Mouse (Mus musculus) stomach, postnatal 0 days (tissue): ENCODE measurements around the gene Nptxr. TPM values are rescaled to one million over a fixed set of nuclear protein-coding genes. Genes with fewer than 3 reads are reported as not detected.

ENCODE experiments used
- ATAC-seq: fragments of 200-750 bp; cut with Nextera tagmentation; 2 replicates; pipeline ENCODE4 v1.8.0; 2017; ENCODE audit not compliant: low FRiP score, low TSS enrichment
- DNase-seq: peaks from one replicate; pipeline ENCODE4 v3.0.0-alpha.2; 2016; ENCODE audit warnings: low spot score
- H3K27ac ChIP-seq: fragments of 300-500 bp; sonication (generic); replicated peaks from 2 replicates; pipeline ENCODE4 v1.5.1; 2014; ENCODE audit warnings: mild to moderate bottlenecking, control low read depth
- H3K27me3 ChIP-seq: fragments of 300-500 bp; sonication (generic); 2 replicates; pipeline ENCODE4 v1.6.1; 2014; ENCODE audit warnings: low read length; ENCODE audit not compliant: control insufficient read depth, insufficient read depth
- H3K36me3 ChIP-seq: fragments of 300-500 bp; sonication (generic); 2 replicates; pipeline ENCODE4 v1.6.1; 2014; ENCODE audit warnings: low read length, mixed read lengths; ENCODE audit not compliant: control insufficient read depth, insufficient read depth
- H3K4me1 ChIP-seq: fragments of 300-500 bp; sonication (generic); replicated peaks from 2 replicates; pipeline ENCODE4 v1.6.1; 2014; ENCODE audit warnings: antibody characterized with exemption; ENCODE audit not compliant: control insufficient read depth, insufficient read depth
- H3K4me2 ChIP-seq: fragments of 300-500 bp; sonication (generic); replicated peaks from 2 replicates; pipeline ENCODE4 v1.6.1; 2014; ENCODE audit warnings: low read depth, mild to moderate bottlenecking, control low read depth, moderate library complexity
- H3K4me3 ChIP-seq: fragments of 300-500 bp; sonication (generic); 2 replicates; pipeline ENCODE4 v1.5.1; 2014; ENCODE audit warnings: low read depth, low read length, control low read depth
- H3K9ac ChIP-seq: fragments of 300-500 bp; sonication (generic); 2 replicates; pipeline ENCODE4 v1.6.1; 2014; ENCODE audit warnings: mild to moderate bottlenecking, low read length, control low read depth, mixed read lengths
- H3K9me3 ChIP-seq: fragments of 300-500 bp; sonication (generic); 2 replicates; pipeline ENCODE4 v1.6.1; 2016; ENCODE audit warnings: low read length; ENCODE audit not compliant: control insufficient read depth
- CTCF ChIP-seq: IDR thresholded peaks from 2 replicates; pipeline ENCODE4 v1.5.1; 2016; ENCODE audit warnings: antibody characterized with exemption, low read depth, mild to moderate bottlenecking, moderate library complexity
- EP300 ChIP-seq: optimal IDR thresholded peaks from 2 replicates; pipeline ENCODE3; 2016; ENCODE audit warnings: antibody characterized with exemption
- WGBS: fragments of 180-500 bp; shearing (Covaris S2); extraction: QIAGEN DNeasy Blood & Tissue Kit; methylation state at CpG from one replicate; pipeline ENCODE4 v1.1.7; 2014; 5-methylcytosine and 5-hydroxymethylcytosine counted together
- polyA plus RNA-seq: library from polyadenylated mRNA; unstranded; fragments of >200 nt; fragmentation: Nextera tagmentation; extraction: Ambion mirVana; gene quantifications from 2 replicates; pipeline ENCODE4 v1.2.1, GENCODE M21; 2015

The Nptxr gene
- polyA plus RNA-seq = 2.0 and 2.5 TPM in 2 replicates

- DNase-seq (peak; percentile 72), ATAC-seq (peak; percentile 75)
- Histone ChIP-seq H3K36me3 (no peaks in the 10 kb centered on the region), H3K4me3 (peak within 1 kb of the TSS; percentile 57), H3K4me2 (peak within 1 kb of the TSS; percentile 91), H3K9ac (peak within 1 kb of the TSS; percentile 59), H3K27me3 (peaks cover 5% of the 10 kb centered on the region; the same call in 1 of the 2 replicates), H3K27ac (no peak within 1 kb of the TSS), H3K4me1 (no peaks in the 10 kb centered on the region), H3K9me3 (no peaks in the 10 kb centered on the region)
- no peak for TF ChIP-seq EP300
- TF ChIP-seq CTCF = no peak
- under 1% methylated on average over 51 of the region's 91 CpGs for WGBS
Measured at GRCm38 (mm10) chr15:79804352-79805071, at the start of gene Nptxr. Gene Nptxr, minus strand, starts transcription at chr15:79804766.

GRCm38 (mm10) chr15:79850143-79850542, 45.6 kb upstream of the Nptxr start:
- Histone ChIP-seq H3K4me2 (no peak overlapping the region), H3K9me3 (no peaks in the 10 kb centered on the region), H3K9ac (no peak overlapping the region), H3K4me3 (no peak overlapping the region), H3K27me3 (no peaks in the 10 kb centered on the region), H3K36me3 (no peaks in the 10 kb centered on the region), H3K4me1 (no peaks in the 10 kb centered on the region), H3K27ac (no peak overlapping the region)
- DNase-seq = no peak
- 91% methylated on average over 2 of the region's 2 CpGs for WGBS
- ATAC-seq = no peak
- TF ChIP-seq CTCF (peak; percentile 13; the same call in 1 of the 2 replicates), EP300 (no peak)

GRCm38 (mm10) chr15:79847100-79847499, 42.5 kb upstream of the Nptxr start:
- TF ChIP-seq EP300 = no peak
- peak; percentile 16; the same call in 1 of the 2 replicates for TF ChIP-seq CTCF
- no peak overlapping the region for H3K9ac ChIP-seq
- H3K36me3 ChIP-seq = no peaks in the 10 kb centered on the region
- H3K27me3 ChIP-seq = no peaks in the 10 kb centered on the region
- DNase-seq (peak; percentile 43), ATAC-seq (peak; percentile 77; the same call in 1 of the 2 replicates)
- no peaks in the 10 kb centered on the region for H3K4me1 ChIP-seq
- no peak overlapping the region for H3K4me2 ChIP-seq
- H3K4me3 ChIP-seq = no peak overlapping the region
- H3K9me3 ChIP-seq = no peaks in the 10 kb centered on the region
- 24% methylated on average over 5 of the region's 5 CpGs for WGBS
- H3K27ac ChIP-seq = peak overlapping the region; percentile 53

GRCm38 (mm10) chr15:79845986-79846385, 41.4 kb upstream of the Nptxr start:
- no peaks in the 10 kb centered on the region for H3K9me3 ChIP-seq
- no peak overlapping the region for H3K4me3 ChIP-seq
- H3K4me1 ChIP-seq = no peaks in the 10 kb centered on the region
- no peaks in the 10 kb centered on the region for H3K36me3 ChIP-seq
- no peak overlapping the region for H3K4me2 ChIP-seq
- no peak overlapping the region for H3K9ac ChIP-seq
- TF ChIP-seq CTCF = no peak
- TF ChIP-seq EP300 = no peak
- no peaks in the 10 kb centered on the region for H3K27me3 ChIP-seq
- DNase-seq (no peak), ATAC-seq (no peak)
- H3K27ac ChIP-seq = no peak overlapping the region
- WGBS = 56% methylated on average over 4 of the region's 4 CpGs

GRCm38 (mm10) chr15:79842985-79843384, 38.4 kb upstream of the Nptxr start:
- Histone ChIP-seq H3K4me2 (no peak overlapping the region), H3K9me3 (no peaks in the 10 kb centered on the region), H3K9ac (no peak overlapping the region), H3K27ac (no peak overlapping the region), H3K4me1 (no peaks in the 10 kb centered on the region), H3K27me3 (no peaks in the 10 kb centered on the region), H3K4me3 (no peak overlapping the region), H3K36me3 (no peaks in the 10 kb centered on the region)
- no peak for ATAC-seq
- no peak for DNase-seq
- no peak for TF ChIP-seq EP300
- TF ChIP-seq CTCF = no peak
- WGBS = 86% methylated on average over 3 of the region's 3 CpGs

GRCm38 (mm10) chr15:79840281-79840680, 35.7 kb upstream of the Nptxr start:
- no peak overlapping the region for H3K9ac ChIP-seq
- no peaks in the 10 kb centered on the region for H3K36me3 ChIP-seq
- no peaks in the 10 kb centered on the region for H3K27me3 ChIP-seq
- 53% methylated on average over 2 of the region's 2 CpGs for WGBS
- TF ChIP-seq CTCF (no peak), EP300 (no peak)
- DNase-seq (no peak), ATAC-seq (no peak)
- H3K9me3 ChIP-seq = no peaks in the 10 kb centered on the region
- H3K4me3 ChIP-seq = no peak overlapping the region
- no peak overlapping the region for H3K4me2 ChIP-seq
- no peaks in the 10 kb centered on the region for H3K4me1 ChIP-seq
- H3K27ac ChIP-seq = no peak overlapping the region
